Mouse (Mus musculus) CH12.LX (cell line): ENCODE results near the gene Galnt6. TPM values are rescaled to one million over a fixed set of nuclear protein-coding genes. Genes with fewer than 3 reads are reported as not detected.

ENCODE experiments used
- DNase-seq: peaks from one replicate; pipeline ENCODE4 v3.0.0-alpha.2; 2013; ENCODE audit errors: extremely low read depth
- H3K27ac ChIP-seq: 2 replicates; pipeline ENCODE4 v1.5.1; 2012; ENCODE audit warnings: low read depth, mild to moderate bottlenecking, control low read depth, moderate library complexity; ENCODE audit not compliant: insufficient read depth
- H3K27me3 ChIP-seq: replicated peaks from 2 replicates; pipeline ENCODE3; 2012; ENCODE audit warnings: inconsistent platforms
- H3K36me3 ChIP-seq, 2 experiments: replicated peaks in 1 of 2; 2 replicates each; pipeline versions ENCODE3 to v1.6.1; 2012; ENCODE audit warnings: inconsistent platforms in 1 of 2, low read length in 1 of 2, mild to moderate bottlenecking in 1 of 2, mixed read lengths in 1 of 2, moderate library complexity in 1 of 2; ENCODE audit not compliant: control insufficient read depth in 1 of 2, insufficient read depth in 1 of 2
- H3K4me1 ChIP-seq, 2 experiments: 2 replicates each; pipeline ENCODE4 v1.6.1; 2012; ENCODE audit warnings: inconsistent platforms in 1 of 2, moderate library complexity in 1 of 2; ENCODE audit not compliant: insufficient read depth in 2 of 2, control insufficient read depth in 1 of 2
- H3K4me2 ChIP-seq: 2 replicates; pipeline ENCODE4 v1.6.1; 2012; ENCODE audit warnings: low read depth, mild to moderate bottlenecking, control low read depth; ENCODE audit not compliant: poor library complexity, insufficient read depth, severe bottlenecking
- H3K4me3 ChIP-seq, 3 experiments: fragments of 150-350 bp in 1 of 3; sonication (generic) in 1 of 3; replicated peaks in 1 of 3; 2 replicates each; pipeline versions ENCODE3 to v1.5.1; 2011 to 2012; ENCODE audit warnings: low read depth in 2 of 3, low read length in 2 of 3, mild to moderate bottlenecking in 2 of 3, moderate library complexity in 2 of 3, control low read depth in 1 of 3, improper control_type of control experiment in 1 of 3, inconsistent platforms in 1 of 3, mixed read lengths in 1 of 3; ENCODE audit not compliant: poor library complexity in 1 of 3
- H3K79me2 ChIP-seq: replicated peaks from 2 replicates; pipeline ENCODE4 v1.6.1; 2012; ENCODE audit warnings: mild to moderate bottlenecking, moderate library complexity; ENCODE audit not compliant: control insufficient read depth, poor library complexity, insufficient read depth, severe bottlenecking; ENCODE audit errors: extremely low read depth
- H3K9ac ChIP-seq: 2 replicates; pipeline ENCODE4 v1.6.1; 2012; ENCODE audit warnings: low read depth, mild to moderate bottlenecking, control low read depth, moderate library complexity; ENCODE audit not compliant: insufficient read depth
- H3K9me3 ChIP-seq: replicated peaks from 2 replicates; pipeline ENCODE3; 2012; ENCODE audit warnings: low read length, inconsistent platforms, mixed read lengths
- BHLHE40 ChIP-seq: IDR thresholded peaks from 2 replicates; pipeline ENCODE4 v1.6.1; 2011; ENCODE audit warnings: mild to moderate bottlenecking, low read depth, low read length, improper control_type of control experiment
- CHD1 ChIP-seq: IDR thresholded peaks from 2 replicates; pipeline ENCODE4 v1.6.1; 2012; ENCODE audit warnings: low read depth, low read length, improper control_type of control experiment, inconsistent platforms
- CTCF ChIP-seq, 2 experiments: IDR thresholded peaks in 1 of 2; conservative IDR thresholded peaks in 1 of 2; 2 replicates each; pipeline ENCODE4 v1.5.1; 2011 to 2012; ENCODE audit warnings: low read depth in 2 of 2, low read length in 2 of 2, improper control_type of control experiment in 1 of 2, inconsistent platforms in 1 of 2, mild to moderate bottlenecking in 1 of 2, moderate library complexity in 1 of 2
- E2F4 ChIP-seq: IDR thresholded peaks from 2 replicates; pipeline ENCODE4 v1.6.1; 2011; ENCODE audit warnings: low read depth, low read length, improper control_type of control experiment; ENCODE audit not compliant: insufficient replicate concordance
- ELF1 ChIP-seq: IDR thresholded peaks from 2 replicates; pipeline ENCODE4 v1.6.1; 2014; ENCODE audit warnings: low read depth, mild to moderate bottlenecking, inconsistent platforms, low read length, improper control_type of control experiment
- EP300 ChIP-seq: IDR thresholded peaks from 2 replicates; pipeline ENCODE4 v1.6.1; 2011; ENCODE audit warnings: low read length, improper control_type of control experiment
- ETS1 ChIP-seq: conservative IDR thresholded peaks from 2 replicates; pipeline ENCODE4 v1.6.1; 2012; ENCODE audit warnings: low read depth, mild to moderate bottlenecking, inconsistent platforms, low read length, improper control_type of control experiment, moderate library complexity
- GABPA ChIP-seq: IDR thresholded peaks from 2 replicates; pipeline ENCODE4 v1.6.1; 2012; ENCODE audit warnings: low read depth, low read length, improper control_type of control experiment, inconsistent platforms; ENCODE audit not compliant: insufficient replicate concordance
- HCFC1 ChIP-seq: IDR thresholded peaks from 2 replicates; pipeline ENCODE4 v1.6.1; 2012; ENCODE audit warnings: low read depth, mild to moderate bottlenecking, inconsistent platforms, low read length, improper control_type of control experiment
- IRF4 ChIP-seq: IDR thresholded peaks from 2 replicates; pipeline ENCODE4 v1.6.1; 2014; ENCODE audit warnings: low read depth, mild to moderate bottlenecking, inconsistent platforms, low read length, improper control_type of control experiment
- KAT2A ChIP-seq: IDR thresholded peaks from 2 replicates; pipeline ENCODE4 v1.6.1; 2012; ENCODE audit warnings: low read length, improper control_type of control experiment, inconsistent platforms; ENCODE audit not compliant: insufficient replicate concordance
- MAFK ChIP-seq: IDR thresholded peaks from 2 replicates; pipeline ENCODE4 v1.6.1; 2011; ENCODE audit warnings: low read length, improper control_type of control experiment; ENCODE audit not compliant: insufficient replicate concordance
- MAX ChIP-seq: IDR thresholded peaks from 2 replicates; pipeline ENCODE4 v1.6.1; 2011; ENCODE audit warnings: low read length, improper control_type of control experiment
- MAZ ChIP-seq: IDR thresholded peaks from 2 replicates; pipeline ENCODE4 v1.6.1; 2012; ENCODE audit warnings: low read depth, mild to moderate bottlenecking, inconsistent platforms, low read length, improper control_type of control experiment, moderate library complexity
- MEF2A ChIP-seq: IDR thresholded peaks from 2 replicates; pipeline ENCODE4 v1.6.1; 2014; ENCODE audit warnings: low read depth, mild to moderate bottlenecking, inconsistent platforms, low read length, improper control_type of control experiment, borderline replicate concordance
- MXI1 ChIP-seq: IDR thresholded peaks from 2 replicates; pipeline ENCODE4 v1.6.1; 2011; ENCODE audit warnings: mild to moderate bottlenecking, low read depth, low read length, improper control_type of control experiment
- MYC ChIP-seq: IDR thresholded peaks from 2 replicates; pipeline ENCODE4 v1.6.1; 2011; ENCODE audit warnings: low read depth, mild to moderate bottlenecking, improper control_type of control experiment, low read length
- PAX5 ChIP-seq: IDR thresholded peaks from 2 replicates; pipeline ENCODE4 v1.6.1; 2012; ENCODE audit warnings: low read length, inconsistent platforms, mixed read lengths
- POLR2A ChIP-seq: IDR thresholded peaks from 2 replicates; pipeline ENCODE4 v1.6.1; 2011; ENCODE audit warnings: low read depth, mild to moderate bottlenecking, improper control_type of control experiment, low read length
- POLR2AphosphoS2 ChIP-seq: IDR thresholded peaks from 2 replicates; pipeline ENCODE4 v1.6.1; 2011; ENCODE audit warnings: low read depth, low read length, improper control_type of control experiment
- RAD21 ChIP-seq: IDR thresholded peaks from 2 replicates; pipeline ENCODE4 v1.6.1; 2011; ENCODE audit warnings: low read depth, mild to moderate bottlenecking, low read length, improper control_type of control experiment, moderate library complexity
- RCOR1 ChIP-seq: conservative IDR thresholded peaks from 2 replicates; pipeline ENCODE4 v1.6.1; 2012; ENCODE audit warnings: low read depth, mild to moderate bottlenecking, inconsistent platforms, low read length, improper control_type of control experiment
- SIN3A ChIP-seq: IDR thresholded peaks from 2 replicates; pipeline ENCODE4 v1.6.1; 2012; ENCODE audit warnings: low read length, improper control_type of control experiment, inconsistent platforms
- SMC3 ChIP-seq: IDR thresholded peaks from 2 replicates; pipeline ENCODE4 v1.6.1; 2011; ENCODE audit warnings: low read depth, low read length, improper control_type of control experiment
- TBP ChIP-seq: conservative IDR thresholded peaks from 2 replicates; pipeline ENCODE4 v1.6.1; 2011; ENCODE audit warnings: low read depth, low read length, improper control_type of control experiment
- TCF12 ChIP-seq: IDR thresholded peaks from 2 replicates; pipeline ENCODE4 v1.6.1; 2014; ENCODE audit warnings: low read depth, mild to moderate bottlenecking, inconsistent platforms, low read length, improper control_type of control experiment
- UBTF ChIP-seq: IDR thresholded peaks from 2 replicates; pipeline ENCODE4 v1.6.1; 2012; ENCODE audit warnings: low read depth, mild to moderate bottlenecking, inconsistent platforms, low read length, improper control_type of control experiment, moderate library complexity
- USF1 ChIP-seq: IDR thresholded peaks from 2 replicates; pipeline ENCODE4 v1.6.1; 2014; ENCODE audit warnings: low read depth, mild to moderate bottlenecking, inconsistent platforms, low read length, improper control_type of control experiment
- ZC3H11A ChIP-seq: IDR thresholded peaks from 2 replicates; pipeline ENCODE4 v1.6.1; 2012; ENCODE audit warnings: low read depth, mild to moderate bottlenecking, inconsistent platforms, low read length, improper control_type of control experiment
- ZKSCAN1 ChIP-seq: IDR thresholded peaks from 2 replicates; pipeline ENCODE4 v1.6.1; 2012; ENCODE audit warnings: low read depth, inconsistent platforms, low read length, improper control_type of control experiment, borderline replicate concordance
- ZMIZ1 ChIP-seq: IDR thresholded peaks from 2 replicates; pipeline ENCODE4 v1.6.1; 2012; ENCODE audit warnings: low read depth, mild to moderate bottlenecking, inconsistent platforms, low read length, improper control_type of control experiment
- ZNF384 ChIP-seq: IDR thresholded peaks from 2 replicates; pipeline ENCODE4 v1.6.1; 2012; ENCODE audit warnings: low read depth, low read length, improper control_type of control experiment, inconsistent platforms
- dilution Hi-C: fragments of 300-500 bp; cut with MboI; formaldehyde crosslinking; loops from 2 replicates; pipeline ENCODE4 v1.14.3; 2020; ENCODE audit warnings: low sequenced_read_pairs; ENCODE audit not compliant: extremely low pct_unique_long_range_greater_than_20kb, extremely low pct_ligation_motif_present
- in situ Hi-C: fragments of 300-500 bp; cut with MboI; formaldehyde crosslinking; loops from 3 replicates; pipeline ENCODE4 v1.14.3; 2019; ENCODE audit warnings: low sequenced_read_pairs, low pct_ligation_motif_present, low pct_unique_long_range_greater_than_20kb, mixed read lengths
- polyA plus RNA-seq: library from polyadenylated mRNA; unstranded; fragments of >175 nt; gene quantifications from 2 replicates; pipeline ENCODE4 v1.2.1, GENCODE M21; 2012; ENCODE audit warnings: low read depth; ENCODE audit not compliant: insufficient read length
- total RNA-seq, 2 experiments: library from RNA; depleted of rRNA; stranded (reverse); fragments of 300-350 nt in 1 of 2; fragments of >200 nt in 1 of 2; gene quantifications; 2 replicates each; pipeline ENCODE4 v1.2.3; 2012 to 2014

Gene Galnt6
- total and polyA plus RNA-seq, 3 experiments: 0.58 to 5.0 (median 2.0) TPM

DNA sequence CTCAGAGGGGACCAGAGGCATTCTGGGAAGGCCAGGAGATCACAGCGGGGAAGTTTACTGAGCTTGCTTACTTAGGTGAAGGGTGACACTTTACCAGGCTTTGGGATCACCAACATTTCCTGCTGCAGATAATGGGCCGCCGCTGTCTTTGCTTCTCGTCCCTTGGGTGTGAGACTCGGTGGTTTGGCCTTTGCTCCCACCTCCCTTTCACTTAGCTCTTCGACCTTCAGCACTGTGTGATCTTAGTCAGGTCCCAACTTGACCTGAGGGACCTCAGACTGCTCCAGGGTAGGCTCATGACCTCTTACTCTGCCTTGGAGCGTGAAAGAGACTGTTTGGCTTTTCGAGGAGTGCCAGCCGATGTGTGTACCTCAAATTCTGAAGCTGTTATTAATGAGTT, 1.9 kb upstream of the Galnt6 start:
- H3K4me2 ChIP-seq: no peak overlapping the region
- H3K79me2 ChIP-seq: no peaks in the 10 kb centered on the region
- peaks cover 22 to 57% of the 10 kb centered on the region in 2 experiments for H3K4me1 ChIP-seq
- no peak overlapping the region for H3K27ac ChIP-seq
- no peaks in the 10 kb centered on the region for H3K27me3 ChIP-seq
- in situ Hi-C loops: no loop called here
- no peak overlapping the region for H3K9ac ChIP-seq
- H3K4me3 ChIP-seq: no peak overlapping the region
- peaks cover 5% of the 10 kb centered on the region for H3K9me3 ChIP-seq
- no peak for DNase-seq
- TF ChIP-seq ZC3H11A (no peak), BHLHE40 (no peak), MXI1 (no peak), MAZ (no peak), E2F4 (no peak), PAX5 (no peak), EP300 (no peak), POLR2A (no peak), TBP (no peak), MYC (no peak), KAT2A (no peak), SIN3A (no peak), TCF12 (no peak), GABPA (no peak)
- dilution Hi-C loops: no loop called here
- peaks cover 8 to 36% of the 10 kb centered on the region in 2 experiments for H3K36me3 ChIP-seq

DNA sequence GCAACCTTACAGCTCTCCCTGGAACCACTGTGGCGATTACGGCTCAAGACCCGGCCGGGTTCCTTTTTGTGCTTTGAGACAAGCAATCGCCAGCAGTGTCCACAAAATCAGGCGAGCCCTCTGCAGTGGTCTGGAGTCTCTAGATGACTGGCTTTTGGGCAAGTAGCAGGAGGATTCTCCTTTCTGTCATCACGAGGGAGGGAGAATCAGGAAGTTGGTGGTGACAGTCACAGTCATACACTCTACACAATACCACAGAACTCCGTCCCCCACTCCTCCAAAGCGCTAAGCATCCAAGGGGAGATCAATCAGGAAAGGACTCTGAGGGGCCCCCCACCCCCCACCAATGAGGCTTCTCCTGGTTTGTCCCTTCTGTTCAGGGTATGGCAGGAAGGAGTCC, 590 bp downstream of the Galnt6 start:
- no peaks in the 10 kb centered on the region for H3K79me2 ChIP-seq
- no peak overlapping the region for H3K27ac ChIP-seq
- no peaks in the 10 kb centered on the region for H3K27me3 ChIP-seq
- peaks cover 13 to 53% of the 10 kb centered on the region in 2 experiments for H3K36me3 ChIP-seq
- H3K9me3 ChIP-seq: peaks cover 5% of the 10 kb centered on the region
- DNase-seq: peak; percentile 40
- peaks cover 22 to 49% of the 10 kb centered on the region in 2 experiments for H3K4me1 ChIP-seq
- H3K4me3 ChIP-seq: peak overlapping the region in 2 of 3 experiments; percentile 24 to 47
- in situ Hi-C loops (no loop called here), dilution Hi-C loops (no loop called here)
- peak overlapping the region; percentile 29 for H3K9ac ChIP-seq
- H3K4me2 ChIP-seq: peak overlapping the region; percentile 52
- no peak for TF ChIP-seq KAT2A
- no peak for TF ChIP-seq TBP
- peak; percentile 54 for TF ChIP-seq BHLHE40
- 0 out of 2 replicates have a peak, but pooled peaks have one; percentile 32 for TF ChIP-seq ETS1
- TF ChIP-seq SMC3: no peak
- TF ChIP-seq E2F4: no peak
- no peak for TF ChIP-seq SIN3A
- no peak for TF ChIP-seq ZKSCAN1
- no peak for TF ChIP-seq ZMIZ1
- no peak for TF ChIP-seq POLR2AphosphoS2
- no peak for TF ChIP-seq RAD21
- TF ChIP-seq UBTF: no peak
- no peak for TF ChIP-seq RCOR1
- no peak for TF ChIP-seq MAFK
- no peak for TF ChIP-seq PAX5
- no peak for TF ChIP-seq ZNF384
- no peak for TF ChIP-seq IRF4
- TF ChIP-seq POLR2A: no peak
- no peak for TF ChIP-seq CHD1
- no peak; the same call in 1 of the 2 replicates for TF ChIP-seq MAZ
- TF ChIP-seq USF1: no peak
- no peak for TF ChIP-seq CTCF (conservative IDR thresholded peaks at IDR 0.05 in 1 of 2, IDR thresholded peaks at IDR 0.05 in 1 of 2; ENCODE audit: low read depth in 2 of 2, low read length in 2 of 2)
- TF ChIP-seq GABPA: no peak
- no peak for TF ChIP-seq HCFC1
- TF ChIP-seq MAX: no peak
- no peak for TF ChIP-seq MXI1
- no peak for TF ChIP-seq MEF2A
- TF ChIP-seq ELF1: peak; percentile 47; the same call in 1 of the 2 replicates
